Mouse (Mus musculus) ES-E14 (cell line): ENCODE data around the gene Chrm3.

ENCODE experiments used
- CHD2 ChIP-seq: IDR thresholded peaks from 2 replicates; pipeline ENCODE4 v1.6.1; 2014; ENCODE audit warnings: mild to moderate bottlenecking, low read depth, low read length, inconsistent platforms
- HCFC1 ChIP-seq: IDR thresholded peaks from 2 replicates; pipeline ENCODE4 v1.6.1; 2012; ENCODE audit warnings: low read length, inconsistent platforms, borderline replicate concordance; ENCODE audit not compliant: insufficient read depth
- MAFK ChIP-seq: IDR thresholded peaks from 2 replicates; pipeline ENCODE4 v1.6.1; 2014; ENCODE audit warnings: mild to moderate bottlenecking, low read depth, low read length, inconsistent platforms; ENCODE audit not compliant: insufficient read depth
- ZC3H11A ChIP-seq: IDR thresholded peaks from 2 replicates; pipeline ENCODE4 v1.6.1; 2012; ENCODE audit warnings: low read depth, mild to moderate bottlenecking, inconsistent platforms, low read length, borderline replicate concordance
- ZNF384 ChIP-seq: IDR thresholded peaks from 2 replicates; pipeline ENCODE4 v1.6.1; 2012; ENCODE audit warnings: low read depth, low read length, inconsistent platforms

DNA sequence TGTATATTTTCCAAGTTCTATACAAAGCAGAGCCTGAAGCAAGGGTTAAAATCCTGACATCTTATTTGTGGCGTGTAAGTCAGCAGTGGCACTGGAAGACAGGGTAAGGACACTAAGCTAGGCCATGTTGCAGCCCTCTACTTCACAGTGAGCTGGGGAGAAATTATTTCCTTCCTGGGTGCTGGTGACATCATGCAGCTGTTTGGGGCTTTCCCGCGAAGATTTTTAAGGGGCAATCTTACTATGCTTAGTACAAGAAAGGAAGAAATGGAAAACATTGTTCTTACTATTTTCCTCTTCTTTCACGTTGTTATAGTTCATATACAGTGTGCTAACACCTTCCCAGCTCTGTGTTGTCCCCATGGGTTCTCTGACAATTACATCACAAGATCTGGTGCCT lies 76.3 kb downstream of the Chrm3 start:
- no peak for TF ChIP-seq ZC3H11A
- no peak for TF ChIP-seq CHD2
- no peak for TF ChIP-seq ZNF384
- no peak for TF ChIP-seq MAFK
- no peak for TF ChIP-seq HCFC1
